Mouse (Mus musculus) intestine, embryonic 16.5 days (tissue): ENCODE results near the gene Rac3. TPM values are rescaled to one million over a fixed set of nuclear protein-coding genes. Genes with fewer than 3 reads are reported as not detected.

Experiments used
- ATAC-seq: fragments of 200-750 bp; cut with Nextera tagmentation; 2 replicates; pipeline ENCODE4 v1.8.0; 2017; ENCODE audit warnings: moderate TSS enrichment, moderate library complexity
- H3K27ac ChIP-seq: fragments of 300-500 bp; sonication (generic); 2 replicates; pipeline ENCODE4 v1.5.1; 2014; ENCODE audit warnings: mild to moderate bottlenecking, low read length
- H3K27me3 ChIP-seq: fragments of 300-500 bp; sonication (generic); replicated peaks from 2 replicates; pipeline ENCODE4 v1.6.1; 2014; ENCODE audit warnings: low read length, control low read depth, mixed read lengths; ENCODE audit not compliant: control insufficient read depth, insufficient read depth
- H3K36me3 ChIP-seq: fragments of 300-500 bp; sonication (generic); 2 replicates; pipeline ENCODE4 v1.6.1; 2014; ENCODE audit warnings: low read length, control low read depth; ENCODE audit not compliant: control insufficient read depth, insufficient read depth
- H3K4me1 ChIP-seq: fragments of 300-500 bp; sonication (generic); 2 replicates; pipeline ENCODE4 v1.6.1; 2014; ENCODE audit warnings: low read length, control low read depth, mixed read lengths; ENCODE audit not compliant: control insufficient read depth, insufficient read depth
- H3K4me2 ChIP-seq: fragments of 300-500 bp; sonication (generic); 2 replicates; pipeline ENCODE4 v1.6.1; 2014; ENCODE audit warnings: low read depth, low read length, control low read depth
- H3K4me3 ChIP-seq: fragments of 300-500 bp; sonication (generic); 2 replicates; pipeline ENCODE4 v1.5.1; 2014; ENCODE audit warnings: mild to moderate bottlenecking, low read length
- H3K9ac ChIP-seq: fragments of 300-500 bp; sonication (generic); 2 replicates; pipeline ENCODE4 v1.6.1; 2014; ENCODE audit warnings: low read depth, low read length
- H3K9me3 ChIP-seq: fragments of 300-500 bp; sonication (generic); 2 replicates; pipeline ENCODE4 v1.6.1; 2016; ENCODE audit warnings: low read length, control low read depth; ENCODE audit not compliant: control insufficient read depth
- WGBS: fragments of 180-500 bp; shearing (Covaris S2); extraction: QIAGEN DNeasy Blood & Tissue Kit; methylation state at CpG from one replicate; pipeline ENCODE4 v1.1.7; 2014; 5-methylcytosine and 5-hydroxymethylcytosine counted together
- polyA plus RNA-seq: library from polyadenylated mRNA; unstranded; fragments of >200 nt; fragmentation: Nextera tagmentation; extraction: Ambion mirVana; gene quantifications from 2 replicates; pipeline ENCODE4 v1.2.1, GENCODE M21; 2015

Gene Rac3
- polyA plus RNA-seq, 1 experiment from 2014 or later, result 31.2 TPM

DNA sequence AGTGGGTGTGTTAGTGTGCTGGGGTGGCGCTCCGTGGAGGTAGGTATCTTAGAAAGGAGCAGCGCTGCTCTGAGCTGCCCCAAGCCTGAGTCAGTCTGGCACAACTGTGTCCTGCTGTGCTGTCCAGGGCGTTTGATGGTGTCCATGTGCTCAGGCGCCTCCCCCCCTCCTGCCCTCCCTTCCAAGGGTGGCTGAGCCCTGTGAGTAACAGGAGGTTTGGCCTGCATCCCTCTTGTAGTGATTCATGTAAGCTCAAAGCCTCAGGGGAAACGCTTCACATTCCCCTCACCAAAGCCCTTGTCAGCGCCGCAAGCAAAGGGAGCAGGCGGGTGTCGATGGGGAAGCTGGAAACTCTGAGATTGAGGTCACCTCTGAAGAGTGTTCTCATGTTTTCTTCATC lies 23.5 kb upstream of the Rac3 start:
- WGBS, result 60% methylated on average over 10 of the region's 10 CpGs
- Histone ChIP-seq H3K4me3 (no peak overlapping the region), H3K9ac (no peak overlapping the region), H3K4me1 (0 out of 2 replicates have a peak, but pooled peaks cover 4% of the 10 kb centered on the region), H3K27ac (peak overlapping the region; percentile 9; the same call in 1 of the 2 replicates), H3K4me2 (no peak overlapping the region), H3K9me3 (no peaks in the 10 kb centered on the region), H3K36me3 (peaks cover 12% of the 10 kb centered on the region), H3K27me3 (no peaks in the 10 kb centered on the region)
- peak; percentile 43; the same call in 1 of the 2 replicates for ATAC-seq

DNA sequence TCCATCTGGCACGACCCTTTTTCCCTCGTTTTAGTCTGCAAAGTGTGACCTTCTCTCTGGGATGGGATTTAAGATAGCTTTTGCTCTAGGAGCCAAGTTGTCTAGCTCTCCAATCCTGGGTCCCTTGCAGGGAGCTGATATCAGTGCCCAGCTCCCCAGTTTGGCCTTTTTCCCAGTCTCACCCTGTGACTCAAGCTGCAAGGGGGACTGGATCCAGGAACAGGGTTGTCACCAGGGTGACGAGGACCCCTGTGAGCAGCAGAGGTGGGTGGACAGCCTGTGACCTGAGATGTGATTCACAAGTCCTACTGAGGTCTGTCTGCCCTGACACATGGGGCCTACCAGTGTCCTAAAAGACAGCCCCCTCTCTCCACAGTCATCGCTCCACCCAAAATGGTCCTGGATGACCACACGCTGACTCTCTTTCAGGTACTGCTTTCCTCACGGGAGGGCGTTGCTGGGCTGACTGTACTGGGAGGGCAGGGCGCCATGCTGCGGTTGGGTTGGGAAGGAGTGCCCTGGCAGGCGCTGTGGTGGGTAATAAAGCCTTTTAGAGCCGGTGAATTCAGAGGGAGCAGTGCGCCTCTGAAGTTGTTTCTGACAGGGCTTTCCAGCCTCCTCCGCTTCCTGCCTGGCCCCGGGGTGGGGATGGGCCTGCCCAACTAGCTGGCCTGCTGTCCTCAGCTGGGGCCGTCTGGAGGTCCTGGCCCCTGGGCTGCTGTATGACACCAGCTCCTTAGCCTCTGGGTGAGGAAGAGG lies 17.4 kb upstream of the Rac3 start:
- Histone ChIP-seq H3K4me1 (peaks cover 29% of the 10 kb centered on the region), H3K9me3 (no peaks in the 10 kb centered on the region), H3K4me3 (no peak overlapping the region), H3K4me2 (no peak overlapping the region), H3K36me3 (peaks cover 8% of the 10 kb centered on the region; the same call in 1 of the 2 replicates), H3K27ac (no peak overlapping the region), H3K9ac (peak overlapping the region; percentile 40; the same call in 1 of the 2 replicates), H3K27me3 (no peaks in the 10 kb centered on the region)
- WGBS, result 50% methylated on average over 15 of the region's 15 CpGs
- ATAC-seq, result no peak

- peak overlapping the region; percentile 40; the same call in 1 of the 2 replicates for H3K9ac ChIP-seq
- no peak for ATAC-seq
- WGBS, result 36% methylated on average over 8 of the region's 8 CpGs
- H3K27me3 ChIP-seq, result no peaks in the 10 kb centered on the region
- H3K4me2 ChIP-seq, result no peak overlapping the region
- no peak overlapping the region for H3K4me3 ChIP-seq
- H3K4me1 ChIP-seq, result peaks cover 36% of the 10 kb centered on the region
- peaks cover 5% of the 10 kb centered on the region; the same call in 1 of the 2 replicates for H3K36me3 ChIP-seq
- H3K27ac ChIP-seq, result no peak overlapping the region
- no peaks in the 10 kb centered on the region for H3K9me3 ChIP-seq
Measured at GRCm38 (mm10) chr11:120704486-120705325, 16.6 kb upstream of the Rac3 start.

DNA sequence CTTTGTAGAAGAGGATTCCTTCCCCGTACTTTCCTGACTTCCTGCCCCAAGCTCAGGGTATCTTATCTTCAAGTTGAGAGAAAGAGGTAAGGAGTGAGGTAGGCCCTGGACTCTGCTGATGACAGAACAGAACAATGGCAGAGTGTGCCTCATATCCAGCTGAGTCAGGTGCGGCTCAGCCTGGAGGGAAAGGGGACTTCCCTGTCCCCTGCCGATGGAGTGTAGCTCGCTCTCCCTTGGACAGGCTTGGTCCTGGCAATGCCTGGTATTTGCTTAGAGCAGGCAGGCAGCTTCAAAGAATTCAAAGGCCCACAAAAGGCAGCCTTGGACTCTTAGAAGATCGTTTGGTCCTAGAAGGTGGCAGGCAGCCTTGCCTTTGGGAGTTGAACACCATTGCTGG lies 15.2 kb upstream of the Rac3 start:
- H3K4me1 ChIP-seq, result peaks cover 42% of the 10 kb centered on the region
- H3K27me3 ChIP-seq, result no peaks in the 10 kb centered on the region
- no peak overlapping the region for H3K4me3 ChIP-seq
- H3K27ac ChIP-seq, result no peak overlapping the region
- no peak for ATAC-seq
- H3K4me2 ChIP-seq, result no peak overlapping the region
- H3K9ac ChIP-seq, result no peak overlapping the region
- WGBS, result 58% methylated on average over 5 of the region's 5 CpGs
- H3K36me3 ChIP-seq, result peaks cover 4% of the 10 kb centered on the region; the same call in 1 of the 2 replicates
- no peaks in the 10 kb centered on the region for H3K9me3 ChIP-seq

DNA sequence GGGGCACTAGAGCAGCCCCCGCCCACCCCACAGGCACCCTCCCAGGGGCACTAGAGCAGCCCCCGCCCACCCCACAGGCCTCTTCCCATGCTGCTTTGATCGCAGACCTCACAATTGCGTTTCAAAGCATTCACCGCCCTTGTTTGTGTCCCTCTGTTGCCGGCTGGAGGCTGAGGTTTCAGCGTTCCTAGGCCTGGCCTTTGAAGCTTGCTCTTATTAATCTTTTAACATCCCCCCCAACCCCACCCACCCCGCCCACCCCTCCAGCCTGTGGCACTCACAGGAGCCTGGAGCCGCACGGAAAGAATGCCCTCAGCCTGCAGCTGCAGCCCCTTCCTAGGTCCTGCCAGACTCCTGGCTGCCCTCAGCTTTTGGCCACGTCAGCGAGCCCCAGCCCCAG lies 14.0 kb upstream of the Rac3 start:
- Histone ChIP-seq H3K9me3 (no peaks in the 10 kb centered on the region), H3K27ac (no peak overlapping the region), H3K4me3 (no peak overlapping the region), H3K9ac (0 out of 2 replicates have a peak overlapping the region, but pooled peaks have one; percentile 14), H3K4me1 (peaks cover 45% of the 10 kb centered on the region), H3K4me2 (no peak overlapping the region), H3K36me3 (no peaks in the 10 kb centered on the region; the same call in 1 of the 2 replicates), H3K27me3 (no peaks in the 10 kb centered on the region)
- no peak for ATAC-seq
- 21% methylated on average over 11 of the region's 12 CpGs for WGBS

- Histone ChIP-seq H3K4me3 (no peak overlapping the region), H3K27ac (no peak overlapping the region), H3K9ac (no peak overlapping the region), H3K27me3 (no peaks in the 10 kb centered on the region), H3K9me3 (no peaks in the 10 kb centered on the region), H3K4me2 (no peak overlapping the region), H3K4me1 (peaks cover 52% of the 10 kb centered on the region), H3K36me3 (no peaks in the 10 kb centered on the region)
- ATAC-seq, result no peak
- WGBS, result 33% methylated on average over 5 of the region's 5 CpGs
Measured at GRCm38 (mm10) chr11:120707969-120708368, 13.3 kb upstream of the Rac3 start.

DNA sequence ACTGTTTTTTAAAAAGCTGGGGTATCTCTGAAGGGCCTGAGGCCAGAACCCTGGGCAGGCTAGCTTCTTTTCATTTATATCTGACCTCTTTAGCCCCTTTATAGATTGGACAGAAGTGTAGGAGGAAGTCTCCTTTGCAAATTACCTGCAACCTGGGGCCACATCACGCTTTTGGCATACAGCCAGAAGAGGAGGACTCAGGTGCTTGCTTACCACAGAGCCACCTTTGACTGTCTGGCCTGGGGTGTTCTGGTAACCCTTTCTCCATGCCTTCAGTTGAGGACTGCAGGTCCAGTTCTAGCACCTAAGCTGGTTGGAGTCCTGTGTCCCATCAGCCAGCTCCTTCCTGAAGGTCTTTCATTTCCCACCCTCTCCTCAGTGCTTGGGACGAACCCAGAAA lies 11.7 kb upstream of the Rac3 start:
- peak; percentile 17; the same call in 1 of the 2 replicates for ATAC-seq
- no peaks in the 10 kb centered on the region for H3K36me3 ChIP-seq
- peaks cover 49% of the 10 kb centered on the region for H3K4me1 ChIP-seq
- H3K27me3 ChIP-seq, result no peaks in the 10 kb centered on the region
- H3K27ac ChIP-seq, result peak overlapping the region; percentile 85
- no peak overlapping the region for H3K4me3 ChIP-seq
- no peak overlapping the region for H3K4me2 ChIP-seq
- WGBS, result 50% methylated on average over 2 of the region's 2 CpGs
- H3K9ac ChIP-seq, result peak overlapping the region; percentile 49
- no peaks in the 10 kb centered on the region for H3K9me3 ChIP-seq

DNA sequence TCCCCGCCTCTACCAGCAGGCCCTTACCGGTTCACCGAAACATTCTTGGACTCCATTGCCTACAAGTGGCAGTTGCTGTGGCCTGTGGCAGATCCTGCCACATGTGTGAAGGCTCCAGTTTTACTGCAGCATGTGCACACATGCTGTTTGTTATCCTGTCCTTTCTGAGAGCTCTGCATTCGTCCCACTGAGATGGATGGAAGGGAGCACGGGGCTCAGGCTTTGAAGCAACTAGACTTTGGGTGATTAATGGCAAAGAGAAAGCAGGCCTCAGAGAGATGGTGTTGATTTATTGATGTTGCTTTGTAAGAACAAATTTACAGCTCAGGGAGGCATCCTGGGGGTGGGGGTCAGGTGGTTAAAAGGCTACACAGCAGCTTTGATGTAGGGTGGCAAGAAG lies 10.6 kb upstream of the Rac3 start:
- Histone ChIP-seq H3K9me3 (no peaks in the 10 kb centered on the region), H3K4me3 (no peak overlapping the region), H3K4me1 (peaks cover 48% of the 10 kb centered on the region), H3K27ac (no peak overlapping the region), H3K9ac (no peak overlapping the region), H3K27me3 (no peaks in the 10 kb centered on the region), H3K4me2 (no peak overlapping the region), H3K36me3 (no peaks in the 10 kb centered on the region)
- ATAC-seq, result no peak
- WGBS, result 56% methylated on average over 5 of the region's 5 CpGs

DNA sequence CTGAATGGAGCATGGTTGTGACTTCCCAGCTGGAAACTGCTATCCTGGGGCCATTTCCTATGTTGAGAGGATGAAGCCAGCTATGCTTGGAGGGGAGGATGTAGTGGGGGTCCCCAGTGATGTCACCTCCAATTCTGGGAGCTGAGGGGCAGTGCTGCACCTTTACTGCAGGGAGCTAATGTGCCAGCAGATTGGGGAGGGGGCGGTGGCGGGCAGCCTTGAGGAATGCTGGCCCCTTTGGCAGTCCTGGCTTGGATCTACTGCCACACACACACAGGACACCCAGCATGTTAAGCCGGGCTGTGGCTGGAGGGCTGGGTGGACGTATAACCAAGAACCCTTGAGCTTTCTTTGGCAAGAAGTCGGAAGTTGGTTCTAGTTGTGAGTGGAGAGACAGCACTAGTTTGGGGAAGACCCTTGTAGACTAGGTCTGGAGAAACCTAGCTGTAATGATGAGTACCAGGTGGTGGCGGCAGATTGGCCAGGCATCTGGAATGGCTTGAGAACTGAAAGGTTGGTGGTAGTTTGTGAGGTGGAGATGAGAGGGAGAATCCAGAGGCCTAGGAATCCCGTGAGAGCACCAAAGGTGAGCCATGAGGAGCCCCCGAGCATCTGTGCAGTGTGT lies 9.2 kb upstream of the Rac3 start:
- Histone ChIP-seq H3K4me3 (no peak overlapping the region), H3K9ac (peak overlapping the region; percentile 13; the same call in 1 of the 2 replicates)

More for the DNA sequence above, 9.2 kb upstream of the Rac3 start:
- ATAC-seq, result no peak
- H3K9me3 ChIP-seq, result no peaks in the 10 kb centered on the region
- H3K36me3 ChIP-seq, result no peaks in the 10 kb centered on the region
- no peak overlapping the region for H3K27ac ChIP-seq
- peaks cover 41% of the 10 kb centered on the region for H3K4me1 ChIP-seq
- H3K27me3 ChIP-seq, result no peaks in the 10 kb centered on the region
- no peak overlapping the region for H3K4me2 ChIP-seq
- WGBS, result 63% methylated on average over 8 of the region's 8 CpGs
